Mouse (Mus musculus): Measurements from ENCODE around the gene Fam98c. TPM values are rescaled to one million over a fixed set of nuclear protein-coding genes. Genes with fewer than 3 reads are reported as not detected.
"Not testable (repeated sequence)": the region's sequence is repeated elsewhere in the genome, so short reads cannot be mapped to it uniquely, and the experiment has no call there.

Gene Fam98c
- 5.1 and 5.8 TPM in 2 replicates for polyA plus RNA-seq (2012; rRNA removed)
- 4.6 and 4.7 TPM in 2 replicates for polyA plus RNA-seq (2014; fragmentation: Nextera tagmentation; extraction: Ambion mirVana)

DNA sequence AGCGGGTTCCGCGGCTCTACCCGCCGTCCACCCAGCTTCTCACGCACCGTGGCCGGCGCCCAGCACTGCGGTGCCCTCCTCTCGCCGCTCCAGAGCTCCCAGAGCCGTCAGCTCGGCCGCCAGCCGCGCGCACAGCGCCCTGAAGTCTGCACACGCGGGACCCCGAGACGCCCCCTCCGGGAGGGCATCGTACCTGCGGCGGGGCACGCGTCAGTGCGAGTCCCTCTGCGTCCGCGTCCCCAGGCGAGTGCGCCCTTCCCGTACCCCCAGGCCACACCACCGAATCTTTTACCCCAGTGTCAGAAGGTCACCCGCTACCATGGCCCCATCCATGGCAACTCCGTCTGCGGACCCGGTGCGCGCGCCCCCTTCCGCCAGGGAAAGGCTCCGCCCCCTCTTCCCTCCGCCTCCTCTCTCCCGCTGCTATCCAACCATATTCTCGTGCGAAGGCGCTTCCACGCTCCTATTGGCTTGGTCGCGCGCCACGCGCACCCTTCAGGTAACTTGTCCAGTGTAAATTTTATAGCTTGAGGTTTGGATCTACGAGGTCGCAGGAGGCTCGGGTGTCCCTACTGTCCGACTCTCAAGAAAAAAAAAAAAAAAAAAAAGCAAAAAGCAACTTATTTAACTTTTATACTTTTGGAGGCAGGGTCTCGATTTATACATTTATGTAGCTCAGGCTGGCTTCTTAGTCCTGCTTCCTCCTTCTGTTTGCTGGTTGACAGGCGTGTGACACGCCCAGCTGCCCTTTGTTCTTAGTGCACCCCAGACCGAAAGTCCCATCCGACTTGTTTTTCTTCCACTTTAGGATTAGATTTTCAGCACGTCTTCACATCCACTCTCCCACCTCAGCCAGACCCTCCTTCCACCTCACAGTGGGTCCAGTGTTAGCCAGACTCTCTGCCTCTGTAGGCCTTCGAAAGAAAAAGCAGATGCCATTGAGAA is at the start of gene Fam98c:
Gene Fam98c (minus strand): TSS at position 397 of the 945 bp plus-strand sequence.
- WGBS (ENCODE audit: insufficient replicate concordance): 2% methylated on average over 62 of the region's 68 CpGs
- TF ChIP-seq EP300 (IDR thresholded peaks at IDR 0.05; ENCODE audit: low read depth): no peak
- peak; percentile 53 for TF ChIP-seq CTCF (IDR thresholded peaks at IDR 0.05; ENCODE audit: low read depth)
- peaks cover 0 to 7% of the 10 kb centered on the region in 2 experiments; a peak in 2 of 4 replicates for H3K4me1 ChIP-seq (replicated peaks; ENCODE audit: control insufficient read depth in 2 of 2, insufficient read depth in 2 of 2, low read length in 1 of 2)
- ATAC-seq (ENCODE audit: insufficient read depth) (peak; percentile 84), DNase-seq (ENCODE audit: low read depth in 3 of 3, low spot score in 3 of 3) (peak; percentile 50 to 66 (median 62))
- no peak within 1 kb of the TSS; the same call in 1 of the 2 replicates for H3K27ac ChIP-seq
- H3K9ac ChIP-seq (replicated peaks): peak within 1 kb of the TSS; percentile 73
- peaks cover 7% of the 10 kb centered on the region for H3K27me3 ChIP-seq (ENCODE audit: control insufficient read depth, insufficient read depth, low read length)
- peak within 1 kb of the TSS; percentile 62 to 83 for H3K4me3 ChIP-seq (ENCODE audit: insufficient read depth in 1 of 2, low read depth in 2 of 2, low read length in 2 of 2)
- no peaks in the 10 kb centered on the region; the same call in 1 of the 2 replicates for H3K9me3 ChIP-seq (ENCODE audit: control insufficient read depth, low read length)
- peak within 1 kb of the TSS; percentile 99 for H3K4me2 ChIP-seq (ENCODE audit: low read depth)
- no peaks in the 10 kb centered on the region for H3K36me3 ChIP-seq (replicated peaks; ENCODE audit: control insufficient read depth, insufficient read depth, low read depth)

DNA sequence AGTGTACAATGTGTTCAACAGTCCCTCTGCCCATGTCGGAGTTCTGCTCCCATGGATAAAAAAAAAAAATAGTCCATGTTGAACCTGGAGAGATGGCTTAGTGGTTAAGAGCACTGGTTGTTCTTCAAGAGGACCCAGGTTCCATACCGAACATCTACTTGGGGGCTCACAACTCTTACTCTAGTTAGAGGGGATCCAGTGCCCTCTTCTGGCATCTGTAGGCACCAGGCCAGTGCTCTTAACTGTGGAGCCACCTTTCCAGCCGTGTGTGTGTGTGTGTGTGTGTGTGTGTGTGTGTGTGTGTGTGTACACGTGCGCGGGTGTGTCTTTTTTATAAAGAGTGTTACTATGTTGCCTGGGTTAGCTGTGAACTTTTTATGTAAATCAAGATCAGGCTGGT is 46.5 kb upstream of the Fam98c start:
- Histone ChIP-seq H3K27ac (no peak overlapping the region), H3K27me3 (ENCODE audit: control insufficient read depth, insufficient read depth, low read length) (no peaks in the 10 kb centered on the region), H3K4me2 (ENCODE audit: low read depth) (no peak overlapping the region), H3K9me3 (ENCODE audit: control insufficient read depth, low read length) (no peaks in the 10 kb centered on the region), H3K36me3 (replicated peaks; ENCODE audit: control insufficient read depth, insufficient read depth, low read depth) (no peaks in the 10 kb centered on the region), H3K4me3 (ENCODE audit: insufficient read depth in 1 of 2, low read depth in 2 of 2, low read length in 2 of 2) (no peak overlapping the region), H3K4me1 (replicated peaks; ENCODE audit: control insufficient read depth in 2 of 2, insufficient read depth in 2 of 2, low read length in 1 of 2) (no peaks in the 10 kb centered on the region), H3K9ac (replicated peaks) (no peak overlapping the region)
- no peak for ATAC-seq (ENCODE audit: insufficient read depth)
- DNase-seq (ENCODE audit: low read depth in 3 of 3, low spot score in 3 of 3): no peak
- no peak for TF ChIP-seq EP300 (IDR thresholded peaks at IDR 0.05; ENCODE audit: low read depth)
- no peak for TF ChIP-seq CTCF (IDR thresholded peaks at IDR 0.05; ENCODE audit: low read depth)
- 67% methylated on average over 6 of the region's 6 CpGs for WGBS (ENCODE audit: insufficient replicate concordance)

DNA sequence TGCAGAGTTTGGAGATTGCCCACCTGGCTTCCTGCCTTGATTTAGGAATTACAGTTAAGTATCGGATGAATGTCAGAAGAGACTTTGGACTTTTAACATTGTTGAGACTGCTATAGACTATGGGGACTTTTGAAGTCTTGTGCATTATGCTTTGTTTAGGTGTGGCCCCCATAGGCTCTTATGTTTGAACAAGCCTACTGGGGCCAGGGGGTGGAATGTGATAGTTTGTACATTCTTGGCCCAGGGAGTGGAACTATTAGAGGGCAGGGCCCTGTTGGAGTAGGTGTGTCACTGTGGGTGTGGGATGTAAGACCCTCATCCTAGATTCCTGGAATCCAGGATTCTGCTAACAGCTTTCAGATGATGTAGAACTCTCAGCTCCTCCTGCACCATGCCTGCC is 38.2 kb upstream of the Fam98c start:
- not testable (repeated sequence) for H3K27me3 ChIP-seq (ENCODE audit: control insufficient read depth, insufficient read depth, low read length); H3K27ac ChIP-seq; H3K9ac ChIP-seq (replicated peaks); DNase-seq (ENCODE audit: low read depth in 3 of 3, low spot score in 3 of 3); H3K4me1 ChIP-seq (replicated peaks; ENCODE audit: control insufficient read depth in 2 of 2, insufficient read depth in 2 of 2, low read length in 1 of 2); H3K36me3 ChIP-seq (replicated peaks; ENCODE audit: control insufficient read depth, insufficient read depth, low read depth); H3K9me3 ChIP-seq (ENCODE audit: control insufficient read depth, low read length); ATAC-seq (ENCODE audit: insufficient read depth); H3K4me3 ChIP-seq (ENCODE audit: insufficient read depth in 1 of 2, low read depth in 2 of 2, low read length in 2 of 2); H3K4me2 ChIP-seq (ENCODE audit: low read depth)
- 88% methylated on average over 1 of the region's 1 CpGs for WGBS (ENCODE audit: insufficient replicate concordance)

DNA sequence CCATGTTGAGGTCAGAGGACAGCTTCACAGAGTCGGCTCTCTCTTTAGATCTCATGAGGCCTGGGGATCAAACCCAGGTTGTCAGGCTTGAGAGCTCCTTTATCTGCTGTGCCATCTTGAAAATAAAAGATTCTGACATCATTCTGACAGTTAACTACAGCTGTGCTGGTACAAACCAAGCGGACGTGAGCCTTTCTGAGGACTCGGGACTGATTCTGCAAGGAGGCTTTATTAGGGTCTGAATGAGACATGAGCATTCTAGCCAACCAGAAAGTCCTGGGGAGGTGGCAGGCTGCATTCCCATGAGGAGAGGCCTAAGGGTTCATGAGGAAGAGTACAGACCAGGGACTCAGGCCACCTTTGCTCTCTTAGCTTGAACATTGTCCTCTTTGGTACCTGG is 25.3 kb upstream of the Fam98c start:
- not testable (repeated sequence) for DNase-seq (ENCODE audit: low read depth in 3 of 3, low spot score in 3 of 3); ATAC-seq (ENCODE audit: insufficient read depth); H3K4me2 ChIP-seq (ENCODE audit: low read depth); H3K4me3 ChIP-seq (ENCODE audit: insufficient read depth in 1 of 2, low read depth in 2 of 2, low read length in 2 of 2); H3K27ac ChIP-seq; H3K27me3 ChIP-seq (ENCODE audit: control insufficient read depth, insufficient read depth, low read length); H3K9me3 ChIP-seq (ENCODE audit: control insufficient read depth, low read length); H3K36me3 ChIP-seq (replicated peaks; ENCODE audit: control insufficient read depth, insufficient read depth, low read depth); H3K9ac ChIP-seq (replicated peaks)
- WGBS (ENCODE audit: insufficient replicate concordance): 69% methylated on average over 4 of the region's 4 CpGs
- H3K4me1 ChIP-seq (replicated peaks; ENCODE audit: control insufficient read depth in 2 of 2, insufficient read depth in 2 of 2, low read length in 1 of 2): peaks cover 13% of the 10 kb centered on the region in 2 experiments

DNA sequence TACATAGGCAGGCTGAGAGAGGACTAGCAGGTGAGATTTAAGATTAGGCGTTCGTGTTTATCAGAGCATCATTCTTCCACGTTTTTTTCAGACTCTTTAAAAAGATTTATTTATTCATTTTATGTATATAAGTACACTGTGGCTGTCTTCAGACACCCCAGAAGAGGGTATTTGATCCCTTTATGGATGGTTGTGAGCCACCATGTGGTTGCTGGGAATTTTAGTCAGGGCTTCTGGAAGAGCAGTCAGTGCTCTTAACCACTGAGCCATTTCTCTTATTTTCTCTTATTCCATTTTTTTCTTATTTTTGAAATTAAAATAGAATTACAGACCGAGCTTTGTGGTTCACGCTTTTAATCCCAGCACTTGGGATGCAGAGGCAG is 24.8 kb upstream of the Fam98c start:
- Histone ChIP-seq H3K27ac (no peak overlapping the region), H3K9me3 (ENCODE audit: control insufficient read depth, low read length) (no peaks in the 10 kb centered on the region), H3K9ac (replicated peaks) (peak overlapping the region; percentile 44; the same call in 1 of the 2 replicates), H3K4me1 (replicated peaks; ENCODE audit: control insufficient read depth in 2 of 2, insufficient read depth in 2 of 2, low read length in 1 of 2) (peaks cover 13% of the 10 kb centered on the region in 2 experiments), H3K27me3 (ENCODE audit: control insufficient read depth, insufficient read depth, low read length) (no peaks in the 10 kb centered on the region), H3K36me3 (replicated peaks; ENCODE audit: control insufficient read depth, insufficient read depth, low read depth) (peaks cover 10% of the 10 kb centered on the region), H3K4me3 (ENCODE audit: insufficient read depth in 1 of 2, low read depth in 2 of 2, low read length in 2 of 2) (peak overlapping the region; percentile 69 to 89), H3K4me2 (ENCODE audit: low read depth) (peak overlapping the region; percentile 96)
- 38% methylated on average over 5 of the region's 5 CpGs for WGBS (ENCODE audit: insufficient replicate concordance)
- DNase-seq (ENCODE audit: low read depth in 3 of 3, low spot score in 3 of 3) (no peak), ATAC-seq (ENCODE audit: insufficient read depth) (no peak)
- TF ChIP-seq EP300 (IDR thresholded peaks at IDR 0.05; ENCODE audit: low read depth) (no peak), CTCF (IDR thresholded peaks at IDR 0.05; ENCODE audit: low read depth) (no peak)

Measured in liver, embryonic 14.5 days (tissue).